ENCODE assay signal across 12 mouse cellular contexts in the genomic region with DNA sequence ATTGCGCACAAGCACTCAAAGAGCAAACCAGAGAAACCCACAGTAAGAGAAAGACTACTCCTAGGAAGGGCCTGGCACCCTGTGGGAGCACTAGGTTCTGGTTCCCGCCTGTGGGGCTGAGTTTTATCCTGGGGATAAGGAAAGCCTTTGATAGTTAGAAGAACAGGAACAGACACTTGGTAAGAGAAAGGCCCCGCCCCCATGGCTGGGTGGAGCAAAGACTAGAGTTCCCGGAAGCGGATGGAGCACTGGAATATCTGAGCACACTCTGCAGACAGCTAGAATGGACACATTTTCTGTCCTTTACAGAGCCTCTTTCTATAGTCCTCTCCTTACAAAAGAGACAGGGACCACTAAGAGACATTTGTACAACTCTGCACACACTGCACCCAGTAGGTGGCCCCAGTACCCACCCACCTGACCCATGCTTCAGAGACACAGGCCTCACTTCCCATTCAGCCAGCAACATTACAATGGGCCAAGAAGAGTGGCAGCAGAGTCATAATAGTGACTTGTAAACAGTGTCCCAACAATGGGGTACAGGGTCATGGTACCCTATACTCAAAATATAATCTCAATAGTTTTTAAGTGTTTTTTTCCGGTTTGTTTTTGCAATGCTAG. TPM values are rescaled to one million over a fixed set of nuclear protein-coding genes. Genes with fewer than 3 reads are reported as not detected.
DNase-seq lines count a peak whose midpoint lies in the region; ATAC-seq and TF ChIP-seq lines count a peak whose summit lies in the region.
"Had no signal": no experiment of that assay in that cellular context is flagged by ENCODE, and none has a peak within 500 bp of the region (broad histone marks: within the 10 kb centered on the region; RNA-seq: fewer than 3 reads in every experiment).

No protein-coding gene starts in this region.

- H3K4me1 ChIP-seq in lung, embryonic 14.5 days (ENCODE audit: insufficient read depth) = peaks cover 22% of the 10 kb centered on the region

- no peak overlapping the region for H3K4me2 ChIP-seq in lung, embryonic 14.5 days
- H3K4me2 ChIP-seq: forebrain, embryonic 15.5 days; neural tube, embryonic 13.5 days had no signal

- peak overlapping the region; percentile 21; the same call in 1 of the 2 replicates for H3K27ac ChIP-seq in lung, embryonic 14.5 days (ENCODE audit: low read depth)
- H3K27ac ChIP-seq in layer of hippocampus, adult 2 months = no peak overlapping the region
- H3K27ac ChIP-seq: forebrain, embryonic 15.5 days; neural tube, embryonic 13.5 days had no signal

- H3K9ac ChIP-seq in lung, embryonic 14.5 days = no peak overlapping the region
- H3K9ac ChIP-seq: forebrain, embryonic 15.5 days; neural tube, embryonic 13.5 days had no signal

- 68% methylated on average over 6 of the region's 6 CpGs for WGBS in lung, embryonic 14.5 days
- whole genome bisulfite sequencing in large intestine, adult 2 months = 37% methylated on average over 6 of the region's 6 CpGs

- intact Hi-C loops in left cerebral cortex, postnatal 4 days (cut with DNase I) = no loop called here

- peak; percentile 63 for DNase-seq in lung, embryonic 14.5 days
- DNase-seq in lung, postnatal 25 days (ENCODE audit: low spot score) = no peak
- DNase-seq in large intestine, adult 2 months (ENCODE audit: low read depth, low spot score) = peak; percentile 82
- DNase-seq in splenic B cell, adult 2 months (ENCODE audit: low read depth, low spot score) = peak; percentile 13
- DNase-seq in left cerebral cortex, postnatal 4 days = no peak
- DNase-seq in right cerebral cortex, postnatal 14 days = no peak
- DNase-seq in layer of hippocampus, adult 2 months (ENCODE audit: low spot score in 2 of 2) = no peak
- DNase-seq: layer of hippocampus, adult 9-11 months; thymus, postnatal 25 days had no signal

- H3K36me3 ChIP-seq in lung, embryonic 14.5 days (ENCODE audit: insufficient read depth) = 0 out of 2 replicates have a peak, but pooled peaks cover 9% of the 10 kb centered on the region
- no peaks in the 10 kb centered on the region for H3K36me3 ChIP-seq in splenic B cell, adult 2 months (ENCODE audit: control insufficient read depth, insufficient read depth, low read length, poor library complexity, severe bottlenecking)
- H3K36me3 ChIP-seq: forebrain, embryonic 15.5 days had no signal

- ATAC-seq in lung, embryonic 14.5 days (ENCODE audit: insufficient read depth) = no peak
- ATAC-seq in common myeloid progenitor, adult 5-6 weeks (replicated peaks; ENCODE audit: low read depth, poor library complexity, severe bottlenecking) = 0 out of 2 replicates have a peak, but pooled peaks have one; percentile 10
- ATAC-seq: forebrain, embryonic 15.5 days had no signal

- no peaks in the 10 kb centered on the region for H3K27me3 ChIP-seq in lung, embryonic 14.5 days (ENCODE audit: insufficient read depth, low read length)
- no peaks in the 10 kb centered on the region for H3K27me3 ChIP-seq in splenic B cell, adult 2 months (ENCODE audit: control insufficient read depth, insufficient read depth, low read length, poor library complexity, severe bottlenecking)
- H3K27me3 ChIP-seq: forebrain, embryonic 15.5 days; neural tube, embryonic 13.5 days had no signal

- H3K9me3 ChIP-seq in lung, embryonic 14.5 days (ENCODE audit: low read depth, low read length) = no peaks in the 10 kb centered on the region
- H3K9me3 ChIP-seq: forebrain, embryonic 15.5 days; neural tube, embryonic 13.5 days had no signal

- no peak for TF ChIP-seq CTCF in lung, embryonic 14.5 days (IDR thresholded peaks at IDR 0.05; ENCODE audit: low read depth)
- TF ChIP-seq CTCF in layer of hippocampus, adult 2 months (conservative IDR thresholded peaks at IDR 0.05) = no peak

- H3K4me3 ChIP-seq in lung, embryonic 14.5 days (ENCODE audit: low read depth, low read length) = no peak overlapping the region
- no peak overlapping the region for H3K4me3 ChIP-seq in layer of hippocampus, adult 2 months
- H3K4me3 ChIP-seq: forebrain, embryonic 15.5 days; neural tube, embryonic 13.5 days had no signal

RNA-seq across cellular contexts. Expression of gene Actn4, which starts 29.6 kb away (rescaled TPM):
- 266 and 270 TPM in 2 replicates for polyA plus RNA-seq in lung, embryonic 14.5 days (2014; fragmentation: Nextera tagmentation; extraction: Ambion mirVana)
- total RNA-seq in common myeloid progenitor, adult 5-6 weeks (2017) = 42.6 and 76.9 TPM in 2 replicates
- polyA plus RNA-seq in large intestine, adult 2 months (2012; rRNA removed) = 542 and 776 TPM in 2 replicates
- total RNA-seq in left cerebral cortex, postnatal 4 days (2021) = 100 to 1,000 TPM; 129 to 134 TPM
- 100 to 1,000 TPM; 131 to 134 TPM for total RNA-seq in layer of hippocampus, adult 2 months (2021)

RNA-seq across cellular contexts. Expression of gene Eif3k, which starts 49.1 kb away (rescaled TPM):
- 392 and 398 TPM in 2 replicates for polyA plus RNA-seq in lung, embryonic 14.5 days (2014; fragmentation: Nextera tagmentation; extraction: Ambion mirVana)
- total RNA-seq in common myeloid progenitor, adult 5-6 weeks (2017) = 417 and 491 TPM in 2 replicates
- 281 and 323 TPM in 2 replicates for polyA plus RNA-seq in large intestine, adult 2 months (2012; rRNA removed)
- total RNA-seq in left cerebral cortex, postnatal 4 days (2021) = 100 to 1,000 TPM; 212 to 213 TPM
- total RNA-seq in layer of hippocampus, adult 2 months (2021) = 100 to 1,000 TPM; 198 to 202 TPM

RNA-seq across cellular contexts. Expression of gene Map4k1, which starts 49.3 kb away (rescaled TPM):
- 8.5 and 10.7 TPM in 2 replicates for polyA plus RNA-seq in lung, embryonic 14.5 days (2014; fragmentation: Nextera tagmentation; extraction: Ambion mirVana)
- total RNA-seq in common myeloid progenitor, adult 5-6 weeks (2017) = 65.8 and 72.9 TPM in 2 replicates
- polyA plus RNA-seq in large intestine, adult 2 months (2012; rRNA removed) = 21.4 and 27.4 TPM in 2 replicates
- 10 to 100 TPM; 12.9 to 14.7 TPM for total RNA-seq in left cerebral cortex, postnatal 4 days (2021)
- 1 to 10 TPM in 1 of 2 experiments, under 1 TPM in 1; 0.90 to 1.8 TPM for total RNA-seq in layer of hippocampus, adult 2 months (2021)

RNA-seq across cellular contexts. Expression of gene Capn12, which starts 51.3 kb away (rescaled TPM):
- 0.42 and 0.61 TPM in 2 replicates for polyA plus RNA-seq in lung, embryonic 14.5 days (2014; fragmentation: Nextera tagmentation; extraction: Ambion mirVana)
- total RNA-seq in common myeloid progenitor, adult 5-6 weeks (2017) = 0.37 and 0.87 TPM in 2 replicates
- polyA plus RNA-seq in large intestine, adult 2 months (2012; rRNA removed) = 0.14 and 0.22 TPM in 2 replicates
- under 1 TPM; 0.18 to 0.52 TPM for total RNA-seq in left cerebral cortex, postnatal 4 days (2021)
- under 1 TPM; 0.15 to 0.29 TPM for total RNA-seq in layer of hippocampus, adult 2 months (2021)

Comparison
In these comparisons a context has a peak if more than half of its experiments do, and no peak if none do; other contexts are left out.
1. DNase-seq: peak in lung, embryonic 14.5 days (single experiment), large intestine, adult 2 months (single experiment) and splenic B cell, adult 2 months (single experiment); none in lung, postnatal 25 days (single experiment), left cerebral cortex, postnatal 4 days (single experiment), right cerebral cortex, postnatal 14 days (single experiment) and layer of hippocampus, adult 2 months (0 of 2).
2. RNA of gene Map4k1, which starts 49.3 kb away (total RNA-seq): 65.8 to 72.9 TPM in common myeloid progenitor, adult 5-6 weeks and 12.9 to 14.7 TPM in left cerebral cortex, postnatal 4 days; 0.90 to 1.8 TPM in layer of hippocampus, adult 2 months; every median in the first group is over 4 times any median in the second.